Mouse (Mus musculus) C2C12 (cell line): Measurements from ENCODE around the gene B230104I21Rik. TPM values are rescaled to one million over a fixed set of nuclear protein-coding genes. Genes with fewer than 3 reads are reported as not detected.

Experiments used
- H3K27me3 ChIP-seq: one replicate; pipeline ENCODE4 v1.6.1; 2011; ENCODE audit not compliant: control insufficient read depth, insufficient read depth, insufficient read length
- H3K36me3 ChIP-seq: one replicate; pipeline ENCODE4 v1.6.1; 2011; ENCODE audit not compliant: control insufficient read depth, insufficient read depth
- H3K4me3 ChIP-seq: one replicate; pipeline ENCODE4 v1.5.1; 2011; ENCODE audit warnings: mild to moderate bottlenecking, control low read depth; ENCODE audit not compliant: poor library complexity, insufficient read depth, severe bottlenecking
- H3K79me2 ChIP-seq: one replicate; pipeline ENCODE4 v1.6.1; 2011; ENCODE audit not compliant: control insufficient read depth, insufficient read depth
- H3K79me3 ChIP-seq: one replicate; pipeline ENCODE4 v1.6.1; 2011; ENCODE audit warnings: low read depth, control low read depth
- H3ac ChIP-seq: one replicate; pipeline ENCODE3; 2011; ENCODE audit warnings: low read depth; ENCODE audit not compliant: control insufficient read depth, insufficient read length
- CEBPB ChIP-seq: IDR thresholded peaks from one replicate; pipeline ENCODE4 v1.6.1; 2011; ENCODE audit warnings: low read depth, mild to moderate bottlenecking, control low read depth, moderate library complexity
- CTCF ChIP-seq: IDR thresholded peaks from one replicate; pipeline ENCODE4 v1.5.1; 2011; ENCODE audit not compliant: control insufficient read depth, insufficient read depth, insufficient read length
- FOSL1 ChIP-seq: IDR thresholded peaks from one replicate; pipeline ENCODE4 v1.8.0; 2011; ENCODE audit warnings: mild to moderate bottlenecking, low read length; ENCODE audit not compliant: poor library complexity, insufficient read depth, severe bottlenecking
- MAX ChIP-seq: IDR thresholded peaks from one replicate; pipeline ENCODE4 v1.6.1; 2011; ENCODE audit warnings: mild to moderate bottlenecking, control low read depth
- MYOD1 ChIP-seq: IDR thresholded peaks from one replicate; pipeline ENCODE4 v1.6.1; 2011; ENCODE audit warnings: low read depth; ENCODE audit not compliant: control insufficient read depth, insufficient read length
- MYOG ChIP-seq: IDR thresholded peaks from one replicate; pipeline ENCODE4 v1.6.1; 2011; ENCODE audit not compliant: control insufficient read depth, insufficient read length; ENCODE audit errors: extremely low read depth
- USF1 ChIP-seq: IDR thresholded peaks from one replicate; pipeline ENCODE4 v1.6.1; 2011; ENCODE audit warnings: low read depth, mild to moderate bottlenecking, control low read depth, moderate library complexity
- polyA plus RNA-seq: library from polyadenylated mRNA; unstranded; fragments of >200 nt; fragmentation: generic; extraction: Trizol; gene quantifications from one replicate; pipeline ENCODE4 v1.2.1, GENCODE M21; 2012; ENCODE audit warnings: missing spikeins

B230104I21Rik gene
- polyA plus RNA-seq, 1 experiment = not detected

GRCm38 (mm10) chr4:154375939-154376625 lies 40.2 kb downstream of the B230104I21Rik start:
- Histone ChIP-seq H3K79me2 (no peaks in the 10 kb centered on the region), H3K36me3 (no peaks in the 10 kb centered on the region), H3K79me3 (no peaks in the 10 kb centered on the region), H3K4me3 (no peak overlapping the region), H3ac (no peak overlapping the region), H3K27me3 (no peaks in the 10 kb centered on the region)
- no peak for TF ChIP-seq MYOD1
- TF ChIP-seq CEBPB = no peak

DNA sequence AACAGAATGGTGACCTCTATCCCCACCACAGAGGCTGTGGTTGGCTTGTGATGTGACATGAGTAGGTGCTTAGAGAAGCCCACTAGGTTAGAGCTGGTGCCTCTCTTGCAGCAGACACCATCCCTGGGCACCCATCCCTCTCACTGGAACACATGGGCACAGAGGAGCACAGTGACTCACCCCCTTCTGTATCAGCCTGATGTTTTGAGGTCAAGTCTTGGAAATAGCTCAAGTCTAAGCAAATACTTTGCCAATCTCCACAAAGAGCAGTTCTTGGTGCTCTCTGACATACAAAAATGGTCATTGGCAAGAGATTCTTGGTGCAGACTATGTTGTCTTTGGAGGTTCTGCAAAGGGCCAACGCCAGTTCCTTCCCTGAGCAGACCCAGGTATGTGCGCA lies 42.9 kb downstream of the B230104I21Rik start:
- no peaks in the 10 kb centered on the region for H3K79me3 ChIP-seq
- no peaks in the 10 kb centered on the region for H3K27me3 ChIP-seq
- TF ChIP-seq MYOG (no peak), MYOD1 (no peak), FOSL1 (no peak), CEBPB (no peak), CTCF (no peak), USF1 (no peak), MAX (no peak)

GRCm38 (mm10) chr4:154385208-154385607 lies 49.3 kb downstream of the B230104I21Rik start:
- Histone ChIP-seq H3K27me3 (no peaks in the 10 kb centered on the region), H3ac (no peak overlapping the region), H3K79me3 (no peaks in the 10 kb centered on the region), H3K36me3 (no peaks in the 10 kb centered on the region), H3K4me3 (no peak overlapping the region), H3K79me2 (no peaks in the 10 kb centered on the region)
- TF ChIP-seq MYOD1 (no peak), FOSL1 (no peak), MYOG (no peak), USF1 (no peak), CEBPB (no peak), MAX (no peak), CTCF (no peak)

More for the DNA sequence above, 42.9 kb downstream of the B230104I21Rik start:
- H3K4me3 ChIP-seq = no peak overlapping the region
- no peaks in the 10 kb centered on the region for H3K36me3 ChIP-seq
- H3K79me2 ChIP-seq = no peaks in the 10 kb centered on the region
- H3ac ChIP-seq = no peak overlapping the region

GRCm38 (mm10) chr4:154385918-154386317 lies 50.0 kb downstream of the B230104I21Rik start:
- H3K27me3 ChIP-seq = no peaks in the 10 kb centered on the region
- H3K79me3 ChIP-seq = no peaks in the 10 kb centered on the region
- no peak overlapping the region for H3ac ChIP-seq
- TF ChIP-seq MYOG (no peak), CTCF (no peak)
- H3K36me3 ChIP-seq = no peaks in the 10 kb centered on the region
- H3K79me2 ChIP-seq = no peaks in the 10 kb centered on the region
- no peak overlapping the region for H3K4me3 ChIP-seq

DNA sequence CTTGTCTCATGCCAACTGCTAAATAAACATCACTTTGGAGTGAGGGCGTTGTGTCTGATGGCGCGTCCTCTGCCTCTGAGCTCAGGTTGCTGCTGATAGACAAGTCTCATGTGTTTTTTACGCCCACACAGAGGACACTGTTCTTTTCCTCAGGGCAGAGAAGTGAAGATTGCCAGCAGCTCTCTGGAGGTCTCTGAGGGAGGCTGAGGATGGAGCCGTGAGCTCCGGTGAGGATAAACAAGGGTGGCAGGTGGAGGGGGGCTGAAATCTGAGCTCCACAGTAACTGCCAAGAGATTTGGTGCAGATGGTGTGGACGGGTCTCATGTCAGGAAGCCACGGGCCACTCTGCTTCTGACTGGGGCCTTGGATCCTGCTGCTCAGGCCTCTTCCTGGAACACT lies 50.9 kb downstream of the B230104I21Rik start:
- Histone ChIP-seq H3K79me2 (no peaks in the 10 kb centered on the region), H3K27me3 (no peaks in the 10 kb centered on the region), H3K4me3 (no peak overlapping the region), H3ac (no peak overlapping the region), H3K36me3 (no peaks in the 10 kb centered on the region), H3K79me3 (no peaks in the 10 kb centered on the region)
- TF ChIP-seq MYOG = no peak
- no peak for TF ChIP-seq MYOD1
- no peak for TF ChIP-seq CTCF
- no peak for TF ChIP-seq CEBPB
- no peak for TF ChIP-seq FOSL1
- TF ChIP-seq USF1 = no peak
- no peak for TF ChIP-seq MAX

GRCm38 (mm10) chr4:154389641-154390040 lies 53.7 kb downstream of the B230104I21Rik start:
- Histone ChIP-seq H3K79me2 (no peaks in the 10 kb centered on the region), H3K4me3 (no peak overlapping the region), H3K27me3 (no peaks in the 10 kb centered on the region), H3ac (no peak overlapping the region), H3K79me3 (no peaks in the 10 kb centered on the region), H3K36me3 (no peaks in the 10 kb centered on the region)
- no peak for TF ChIP-seq CTCF
- no peak for TF ChIP-seq USF1
- TF ChIP-seq MYOG = no peak
- TF ChIP-seq MAX = no peak
- TF ChIP-seq FOSL1 = no peak
- TF ChIP-seq MYOD1 = no peak
- TF ChIP-seq CEBPB = no peak
